Mouse (Mus musculus): ENCODE data around the gene Arl8b.
"Not testable (repeated sequence)": the region's sequence is repeated elsewhere in the genome, so short reads cannot be mapped to it uniquely, and the experiment has no call there.

Gene Arl8b

GRCm38 (mm10) chr6:108835765-108836691, 53.1 kb downstream of the Arl8b start:
- DNase-seq (ENCODE audit: low spot score): no peak

- no peak for DNase-seq (ENCODE audit: low spot score)
Observed at GRCm38 (mm10) chr6:108837081-108837480, 54.2 kb downstream of the Arl8b start.

GRCm38 (mm10) chr6:108837958-108838357, 55.1 kb downstream of the Arl8b start:
- no peak for DNase-seq (ENCODE audit: low spot score)

GRCm38 (mm10) chr6:108839432-108839831, 56.5 kb downstream of the Arl8b start:
- no peak for DNase-seq (ENCODE audit: low spot score)

- no peak for DNase-seq (ENCODE audit: low spot score)
Observed at GRCm38 (mm10) chr6:108840861-108841640, 58.2 kb downstream of the Arl8b start.

GRCm38 (mm10) chr6:108843664-108844063, 60.8 kb downstream of the Arl8b start:
- DNase-seq (ENCODE audit: low spot score): no peak

GRCm38 (mm10) chr6:108844093-108844492, 61.2 kb downstream of the Arl8b start:
- no peak for DNase-seq (ENCODE audit: low spot score)

- no peak for DNase-seq (ENCODE audit: low spot score)
Observed at GRCm38 (mm10) chr6:108844771-108845170, 61.9 kb downstream of the Arl8b start.

GRCm38 (mm10) chr6:108852088-108852670, 69.3 kb downstream of the Arl8b start:
- no peak for DNase-seq (ENCODE audit: low spot score)

GRCm38 (mm10) chr6:108852986-108853385, 70.1 kb downstream of the Arl8b start:
- no peak for DNase-seq (ENCODE audit: low spot score)

GRCm38 (mm10) chr6:108858583-108858982, 75.7 kb downstream of the Arl8b start:
- no peak for DNase-seq (ENCODE audit: low spot score)

GRCm38 (mm10) chr6:108861226-108861625, 78.3 kb downstream of the Arl8b start:
- no peak for DNase-seq (ENCODE audit: low spot score)

- peak; percentile 19 for DNase-seq (ENCODE audit: low spot score)
Observed at GRCm38 (mm10) chr6:108862548-108862947, 79.6 kb downstream of the Arl8b start.

GRCm38 (mm10) chr6:108866317-108866716, 83.4 kb downstream of the Arl8b start:
- DNase-seq (ENCODE audit: low spot score): no peak

- not testable (repeated sequence) for DNase-seq (ENCODE audit: low spot score)
Observed at GRCm38 (mm10) chr6:108869031-108869430, 86.1 kb downstream of the Arl8b start.

- DNase-seq (ENCODE audit: low spot score): no peak
Observed at GRCm38 (mm10) chr6:108870421-108870820, 87.5 kb downstream of the Arl8b start.

- no peak for DNase-seq (ENCODE audit: low spot score)
Observed at GRCm38 (mm10) chr6:108871251-108871650, 88.4 kb downstream of the Arl8b start.
